Mouse (Mus musculus) myocyte (in vitro differentiated cells): Measurements from ENCODE around the gene Smyd4. TPM values are rescaled to one million over a fixed set of nuclear protein-coding genes. Genes with fewer than 3 reads are reported as not detected.
A peak's percentile ranks its signal among the peaks of the same experiment; 100 is the strongest.

Experiments used
- H3K27me3 ChIP-seq: one replicate; pipeline ENCODE4 v1.6.1; 2011; ENCODE audit not compliant: control insufficient read depth, insufficient read depth, insufficient read length
- H3K36me3 ChIP-seq: one replicate; pipeline ENCODE4 v1.6.1; 2011; ENCODE audit not compliant: control insufficient read depth, insufficient read depth
- H3K4me2 ChIP-seq: one replicate; pipeline ENCODE4 v1.6.1; 2011; ENCODE audit warnings: low read depth, control low read depth
- H3K4me3 ChIP-seq: one replicate; pipeline ENCODE4 v1.5.1; 2011; ENCODE audit warnings: mild to moderate bottlenecking, control low read depth, moderate library complexity
- H3K79me2 ChIP-seq: one replicate; pipeline ENCODE4 v1.6.1; 2011; ENCODE audit not compliant: control insufficient read depth, insufficient read depth
- H3ac ChIP-seq: one replicate; pipeline ENCODE4 v1.6.1; 2011; ENCODE audit not compliant: control insufficient read depth, insufficient read length
- CEBPB ChIP-seq: IDR thresholded peaks from 2 replicates; pipeline ENCODE4 v1.6.1; 2011; ENCODE audit warnings: mild to moderate bottlenecking, moderate library complexity; ENCODE audit not compliant: poor library complexity, insufficient read depth, severe bottlenecking
- E2F4 ChIP-seq: IDR thresholded peaks from one replicate; pipeline ENCODE4 v1.6.1; 2011; ENCODE audit warnings: mild to moderate bottlenecking, control low read depth, moderate library complexity; ENCODE audit not compliant: insufficient read depth
- MAX ChIP-seq: IDR thresholded peaks from one replicate; pipeline ENCODE4 v1.6.1; 2011; ENCODE audit warnings: low read depth, mild to moderate bottlenecking, control low read depth
- MYOD1 ChIP-seq, 3 experiments: IDR thresholded peaks; one replicate each; pipeline ENCODE4 v1.6.1; 2011; ENCODE audit warnings: control low read depth in 2 of 3, low read depth in 2 of 3, mild to moderate bottlenecking in 2 of 3, moderate library complexity in 1 of 3; ENCODE audit not compliant: insufficient read length in 2 of 3, control insufficient read depth in 1 of 3
- MYOG ChIP-seq, 3 experiments: IDR thresholded peaks; one replicate each; pipeline ENCODE4 v1.6.1; 2011; ENCODE audit warnings: control low read depth in 2 of 3, low read depth in 2 of 3, mild to moderate bottlenecking in 2 of 3; ENCODE audit not compliant: insufficient read length in 2 of 3, control insufficient read depth in 1 of 3, insufficient read depth in 1 of 3
- POLR2A ChIP-seq: IDR thresholded peaks from one replicate; pipeline ENCODE4 v1.6.1; 2011; ENCODE audit warnings: low read depth, mild to moderate bottlenecking, control low read depth, moderate library complexity; ENCODE audit not compliant: insufficient read length
- POLR2AphosphoS2 ChIP-seq: IDR thresholded peaks from one replicate; pipeline ENCODE4 v1.6.1; 2011; ENCODE audit warnings: low read depth, control low read depth; ENCODE audit not compliant: insufficient read length
- REST ChIP-seq: IDR thresholded peaks from one replicate; pipeline ENCODE4 v1.6.1; 2011; ENCODE audit warnings: mild to moderate bottlenecking, control low read depth, moderate library complexity; ENCODE audit not compliant: insufficient read depth, insufficient read length
- SRF ChIP-seq: IDR thresholded peaks from one replicate; pipeline ENCODE4 v1.6.1; 2011; ENCODE audit warnings: low read depth; ENCODE audit not compliant: control insufficient read depth, insufficient read length
- TCF12 ChIP-seq: IDR thresholded peaks from one replicate; pipeline ENCODE4 v1.6.1; 2011; ENCODE audit warnings: mild to moderate bottlenecking, control low read depth; ENCODE audit not compliant: poor library complexity, insufficient read depth, severe bottlenecking
- TCF3 ChIP-seq: IDR thresholded peaks from one replicate; pipeline ENCODE4 v1.6.1; 2011; ENCODE audit warnings: low read depth, control low read depth; ENCODE audit not compliant: insufficient read length
- USF1 ChIP-seq: IDR thresholded peaks from one replicate; pipeline ENCODE4 v1.6.1; 2011; ENCODE audit warnings: low read depth, mild to moderate bottlenecking, control low read depth, moderate library complexity
- polyA plus RNA-seq: library from polyadenylated mRNA; unstranded; fragments of >200 nt; fragmentation: generic; extraction: Trizol; gene quantifications from one replicate; pipeline ENCODE4 v1.2.1, GENCODE M21; 2012; ENCODE audit warnings: missing spikeins

Gene Smyd4
- polyA plus RNA-seq, 1 experiment: 6.9 TPM

DNA sequence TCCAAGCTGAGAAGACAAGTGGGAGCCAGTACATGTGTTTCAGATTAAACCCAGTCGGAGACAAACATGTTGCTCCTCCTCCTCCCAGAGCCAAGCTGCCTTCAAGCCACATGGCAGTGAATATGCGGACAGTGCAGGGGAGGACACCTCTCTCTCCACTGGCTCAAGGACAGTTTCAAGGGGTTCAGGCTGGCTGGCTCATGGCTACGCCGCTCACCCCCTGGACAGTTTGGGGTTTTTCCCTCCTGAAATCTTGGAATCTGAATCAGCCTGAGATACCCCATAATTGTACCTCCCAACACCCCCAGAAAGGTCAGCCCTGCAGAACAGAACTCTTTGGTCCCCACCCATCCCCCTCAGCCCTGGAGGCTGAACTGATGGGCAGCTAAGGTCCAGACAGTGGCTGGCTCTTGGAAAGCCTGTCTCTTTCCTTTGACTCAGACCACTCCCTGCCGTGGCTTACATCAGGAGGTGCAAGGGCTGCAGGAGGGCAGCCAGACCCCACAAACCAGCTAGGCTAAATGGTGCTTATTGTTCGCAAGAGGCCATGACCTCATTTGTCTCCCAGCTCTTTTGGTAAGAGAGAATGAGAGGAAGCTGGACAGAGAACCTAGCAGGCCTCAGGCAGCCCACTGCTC is 73.3 kb downstream of the Smyd4 start:
- TF ChIP-seq CEBPB (no peak), MAX (no peak), E2F4 (no peak), TCF12 (no peak), MYOG (IDR thresholded peaks at IDR 0.05; ENCODE audit: control insufficient read depth in 1 of 3, insufficient read depth in 1 of 3, insufficient read length in 2 of 3, low read depth in 2 of 3) (no peak), REST (no peak), MYOD1 (IDR thresholded peaks at IDR 0.05; ENCODE audit: control insufficient read depth in 1 of 3, insufficient read length in 2 of 3, low read depth in 2 of 3) (peak in 1 of 3 experiments; percentile 1), USF1 (no peak), SRF (no peak), POLR2A (peak; percentile 54), TCF3 (no peak), POLR2AphosphoS2 (no peak)

DNA sequence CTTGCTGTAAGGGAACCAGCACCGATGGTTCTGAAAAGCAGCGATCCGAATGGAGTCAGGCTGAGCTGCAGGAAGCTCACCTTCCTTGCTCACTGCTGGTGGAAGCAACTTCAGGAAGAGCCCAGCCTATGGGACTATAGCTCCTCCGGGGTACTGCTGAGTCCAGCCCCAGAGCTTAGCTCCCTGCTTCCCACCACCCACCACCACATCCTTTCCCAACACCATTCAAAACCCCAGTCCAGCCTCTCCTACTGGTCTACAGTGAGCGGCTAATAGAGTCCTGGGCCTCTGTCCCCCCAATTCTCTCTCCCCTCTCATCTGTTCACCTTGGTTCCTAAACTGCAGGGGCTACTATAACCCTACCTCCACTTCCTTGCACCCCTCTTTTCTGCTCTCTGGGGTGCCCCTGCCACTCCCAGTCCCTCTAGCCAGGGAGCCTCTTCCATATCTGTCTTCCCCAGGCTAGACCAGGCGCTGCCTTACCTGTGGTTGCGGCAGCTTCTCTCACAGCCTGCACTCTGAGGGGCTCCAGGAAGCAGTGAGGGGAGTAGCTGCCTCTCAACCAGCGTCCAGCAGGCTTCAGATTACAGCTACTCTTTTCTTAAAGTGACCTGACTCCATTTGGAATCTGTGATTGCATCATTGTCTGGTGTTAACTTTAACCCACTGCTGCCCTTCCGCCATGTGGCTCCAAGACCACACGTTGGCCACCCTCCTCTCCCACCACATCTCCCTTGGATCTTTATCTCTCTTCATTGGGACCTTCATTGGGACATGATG is 74.0 kb downstream of the Smyd4 start, which contains the start of gene Serpinf1:
Gene Serpinf1 (minus strand): TSS at position 689 of the 780 bp plus-strand sequence.
- Histone ChIP-seq H3K36me3 (peaks cover 11% of the 10 kb centered on the region), H3K79me2 (peaks cover 43% of the 10 kb centered on the region), H3K27me3 (no peaks in the 10 kb centered on the region), H3ac (peak within 1 kb of the TSS; percentile 64), H3K4me3 (peak within 1 kb of the TSS; percentile 89), H3K4me2 (peak within 1 kb of the TSS; percentile 88)
- TF ChIP-seq MAX (peak; percentile 93), POLR2A (peak; percentile 87), POLR2AphosphoS2 (peak; percentile 80), SRF (no peak), MYOG (IDR thresholded peaks at IDR 0.05; ENCODE audit: control insufficient read depth in 1 of 3, insufficient read depth in 1 of 3, insufficient read length in 2 of 3, low read depth in 2 of 3) (no peak), USF1 (no peak), CEBPB (peak; percentile 96)

More for the DNA sequence above, 73.3 kb downstream of the Smyd4 start:
- H3K4me2 ChIP-seq: peak overlapping the region; percentile 88
- peak overlapping the region; percentile 64 for H3ac ChIP-seq
- H3K79me2 ChIP-seq: peaks cover 50% of the 10 kb centered on the region
- H3K27me3 ChIP-seq: no peaks in the 10 kb centered on the region
- peak overlapping the region; percentile 89 for H3K4me3 ChIP-seq
- H3K36me3 ChIP-seq: peaks cover 19% of the 10 kb centered on the region

DNA sequence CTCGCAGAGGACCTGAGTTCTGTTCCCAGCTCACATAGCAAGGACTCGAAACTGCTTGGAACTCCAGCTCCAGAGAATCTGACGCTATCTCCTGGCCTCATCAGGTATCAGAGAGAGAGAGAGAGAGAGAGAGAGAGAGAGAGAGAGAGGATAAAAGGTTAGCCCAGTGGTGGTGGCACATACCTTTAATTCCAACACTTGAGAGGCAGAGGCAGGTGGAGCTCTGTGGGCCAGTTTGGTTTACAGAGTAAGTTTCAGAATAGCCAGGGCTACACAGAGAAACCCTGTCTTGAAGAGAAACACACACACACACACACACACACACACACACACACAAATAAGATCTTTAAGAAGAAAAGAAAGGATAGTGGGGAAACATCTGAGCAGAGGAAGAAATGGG is 74.9 kb downstream of the Smyd4 start:
- TF ChIP-seq USF1: no peak
- peak; percentile 72 to 90 (median 84) for TF ChIP-seq MYOD1 (IDR thresholded peaks at IDR 0.05; ENCODE audit: control insufficient read depth in 1 of 3, insufficient read length in 2 of 3, low read depth in 2 of 3)
- Histone ChIP-seq H3K4me3 (peak overlapping the region; percentile 89), H3K4me2 (peak overlapping the region; percentile 88), H3K27me3 (no peaks in the 10 kb centered on the region), H3K36me3 (peaks cover 3% of the 10 kb centered on the region), H3K79me2 (peaks cover 34% of the 10 kb centered on the region), H3ac (peak overlapping the region; percentile 64)

DNA sequence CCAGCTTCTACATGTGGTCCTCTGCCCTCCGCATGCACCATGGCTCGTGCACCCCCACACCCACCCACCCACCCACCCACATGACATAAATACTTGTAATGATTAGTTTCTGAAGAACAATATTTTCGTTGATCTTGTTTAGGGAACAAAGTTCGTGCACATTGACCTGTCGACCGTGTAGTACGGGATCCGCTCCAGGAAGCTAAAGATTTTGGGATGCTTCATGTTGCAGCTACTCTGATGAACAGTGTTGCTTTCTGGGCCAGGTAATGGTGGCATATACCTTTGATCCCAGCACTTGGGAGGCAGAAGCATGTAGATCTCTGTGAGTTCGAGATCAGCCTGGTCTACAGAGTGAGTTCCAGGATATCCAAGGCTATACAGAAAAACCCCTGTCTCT is 75.8 kb downstream of the Smyd4 start:
- Histone ChIP-seq H3K36me3 (no peaks in the 10 kb centered on the region), H3K4me3 (no peak overlapping the region), H3K4me2 (no peak overlapping the region), H3ac (no peak overlapping the region), H3K79me2 (peaks cover 29% of the 10 kb centered on the region), H3K27me3 (no peaks in the 10 kb centered on the region)
- TF ChIP-seq SRF: no peak
- TF ChIP-seq USF1: no peak
- no peak for TF ChIP-seq TCF3
- TF ChIP-seq MAX: no peak
- no peak for TF ChIP-seq POLR2AphosphoS2
- no peak for TF ChIP-seq REST
- TF ChIP-seq TCF12: no peak
- no peak for TF ChIP-seq CEBPB
- TF ChIP-seq E2F4: no peak
- TF ChIP-seq MYOD1 (IDR thresholded peaks at IDR 0.05; ENCODE audit: control insufficient read depth in 1 of 3, insufficient read length in 2 of 3, low read depth in 2 of 3): no peak
- no peak for TF ChIP-seq POLR2A
- TF ChIP-seq MYOG (IDR thresholded peaks at IDR 0.05; ENCODE audit: control insufficient read depth in 1 of 3, insufficient read depth in 1 of 3, insufficient read length in 2 of 3, low read depth in 2 of 3): no peak

DNA sequence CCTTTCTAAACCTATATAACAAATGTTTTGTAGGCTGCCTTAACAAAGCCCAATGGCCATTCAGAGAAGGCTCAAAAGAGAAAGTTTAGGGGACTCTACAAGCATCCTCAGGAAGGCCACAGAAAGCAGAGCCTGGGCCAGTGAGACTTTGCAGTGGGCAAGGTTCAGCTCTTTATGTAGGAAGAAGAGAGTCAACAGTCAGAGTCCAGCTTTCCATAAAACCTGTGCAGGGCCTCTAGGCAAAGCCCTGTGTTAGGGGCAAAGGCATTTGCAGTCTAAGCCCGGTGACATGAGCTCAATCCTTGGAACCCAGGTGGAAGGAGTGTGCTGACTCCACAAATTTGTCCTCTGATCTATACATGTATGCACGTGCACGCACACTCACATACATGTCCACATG is 76.2 kb downstream of the Smyd4 start:
- Histone ChIP-seq H3ac (no peak overlapping the region), H3K4me2 (no peak overlapping the region), H3K79me2 (peaks cover 29% of the 10 kb centered on the region), H3K36me3 (no peaks in the 10 kb centered on the region), H3K27me3 (no peaks in the 10 kb centered on the region), H3K4me3 (no peak overlapping the region)
- TF ChIP-seq MYOD1 (IDR thresholded peaks at IDR 0.05; ENCODE audit: control insufficient read depth in 1 of 3, insufficient read length in 2 of 3, low read depth in 2 of 3) (no peak), POLR2AphosphoS2 (no peak), SRF (no peak), TCF12 (no peak), CEBPB (no peak), TCF3 (no peak), MAX (no peak), MYOG (IDR thresholded peaks at IDR 0.05; ENCODE audit: control insufficient read depth in 1 of 3, insufficient read depth in 1 of 3, insufficient read length in 2 of 3, low read depth in 2 of 3) (no peak), E2F4 (no peak), USF1 (no peak), POLR2A (no peak), REST (no peak)
